Mouse (Mus musculus) telencephalon, adult 2 months (tissue): ENCODE measurements around the gene Fam49a.
A peak's percentile ranks its signal among the peaks of the same experiment; 100 is the strongest.

ENCODE experiments used
- DNase-seq: peaks from one replicate; pipeline ENCODE4 v3.0.0-alpha.2; 2011; ENCODE audit warnings: low read depth, low spot score

The Fam49a gene

DNA sequence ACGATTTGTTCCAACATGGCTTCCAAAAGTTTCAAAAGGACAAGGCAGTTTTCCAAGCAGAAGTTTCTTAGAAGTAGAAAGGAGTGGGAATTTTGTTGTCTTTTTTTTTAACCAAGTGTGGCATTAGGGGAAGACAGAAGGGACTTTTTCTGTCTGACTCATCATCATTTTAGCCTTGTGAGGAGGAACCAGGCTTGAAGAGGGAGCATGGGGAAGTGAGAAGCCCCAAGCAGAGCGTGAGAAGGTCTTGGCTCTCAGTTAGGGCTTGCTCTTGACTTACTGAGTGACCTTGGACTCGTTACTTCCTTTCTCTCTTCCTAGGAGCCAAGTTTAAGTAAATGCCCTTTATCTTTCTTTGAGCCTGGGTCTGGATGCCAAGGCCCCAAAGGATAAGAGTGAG is 8.6 kb downstream of the Fam49a start:
- no peak for DNase-seq

DNA sequence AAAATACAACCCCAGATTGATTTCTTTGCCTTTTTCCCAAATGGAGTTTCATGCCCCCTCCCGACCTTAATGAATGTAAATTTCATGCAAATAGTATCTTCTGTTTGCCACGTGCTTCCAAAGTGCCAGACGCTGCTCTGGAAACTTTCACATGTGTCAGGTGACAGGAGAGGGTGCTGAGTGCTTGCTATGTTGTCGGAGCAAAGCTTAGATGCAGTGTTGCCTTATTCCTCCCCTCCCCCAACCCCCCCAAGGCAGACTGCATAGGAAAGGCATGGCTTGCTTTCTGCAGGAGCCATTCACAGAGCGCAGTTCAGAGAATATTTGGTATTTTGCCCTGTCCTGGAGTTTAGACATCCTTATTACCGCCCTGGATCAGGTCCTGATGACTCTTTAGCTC is 12.2 kb downstream of the Fam49a start:
- DNase-seq = no peak

DNA sequence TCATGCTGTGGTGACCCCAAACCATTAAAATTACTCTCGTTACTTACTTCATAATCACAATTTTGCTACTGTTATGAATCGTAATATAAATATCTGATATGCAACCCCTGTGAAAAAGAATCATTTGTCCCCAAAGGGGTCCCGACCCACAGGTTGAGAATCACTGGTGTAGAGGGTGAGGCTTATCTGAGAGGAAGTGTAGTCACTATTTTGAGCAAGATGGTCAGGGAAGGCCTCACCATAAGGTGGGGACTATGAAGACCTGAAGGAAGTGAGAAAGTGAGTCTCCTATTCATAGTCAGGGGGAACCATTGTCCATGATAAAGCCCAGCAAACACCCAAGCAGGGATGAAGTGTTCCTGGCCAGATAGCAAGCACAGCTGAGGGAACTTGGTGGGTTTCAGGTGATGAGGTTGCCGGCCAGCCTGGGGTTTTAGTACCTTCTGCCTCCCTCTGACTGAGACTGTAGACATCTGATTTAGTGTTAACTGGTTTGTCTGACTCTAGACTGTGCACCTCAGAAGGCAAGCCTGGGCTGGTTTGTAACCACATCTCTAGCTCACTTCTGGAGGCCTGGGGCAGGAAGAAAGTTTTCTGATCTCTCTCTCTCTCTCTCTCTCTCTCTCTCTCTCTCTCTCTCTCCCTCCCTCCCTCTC is 13.3 kb downstream of the Fam49a start:
- DNase-seq = no peak

DNA sequence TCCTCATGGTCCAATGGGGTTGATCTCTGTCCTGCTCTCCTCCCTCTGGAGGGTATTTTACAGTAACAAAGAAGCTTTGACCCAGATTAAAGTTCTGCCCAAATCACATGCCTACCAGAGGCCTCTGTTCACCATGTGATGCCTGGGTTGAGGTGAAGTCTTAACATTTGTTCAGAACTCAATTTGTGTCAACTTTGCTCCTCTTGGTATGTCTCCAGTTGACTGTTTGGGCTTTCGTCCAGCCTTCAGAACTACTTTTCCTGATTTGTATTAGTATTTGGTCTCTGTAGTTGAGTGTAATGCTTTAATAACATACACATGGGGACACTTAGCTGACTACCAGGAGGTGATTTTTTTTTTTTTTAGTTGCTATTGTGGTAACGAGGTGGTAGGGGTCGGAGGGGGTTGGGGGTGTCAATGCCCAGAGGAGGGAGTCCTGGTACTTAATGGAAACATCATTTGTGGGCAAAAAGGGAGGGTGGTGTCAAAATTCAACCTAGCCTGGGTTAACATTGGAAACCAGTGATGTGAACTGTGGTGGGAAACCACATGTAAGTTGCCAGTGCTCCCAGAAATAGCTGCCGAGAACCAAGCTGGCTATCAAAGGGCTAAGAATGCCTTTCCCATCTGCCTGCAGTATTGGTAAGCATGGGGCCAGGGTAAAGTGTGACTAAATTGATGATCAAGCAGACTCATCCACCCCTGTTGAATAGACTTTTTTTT is 16.0 kb downstream of the Fam49a start:
- DNase-seq = no peak

DNA sequence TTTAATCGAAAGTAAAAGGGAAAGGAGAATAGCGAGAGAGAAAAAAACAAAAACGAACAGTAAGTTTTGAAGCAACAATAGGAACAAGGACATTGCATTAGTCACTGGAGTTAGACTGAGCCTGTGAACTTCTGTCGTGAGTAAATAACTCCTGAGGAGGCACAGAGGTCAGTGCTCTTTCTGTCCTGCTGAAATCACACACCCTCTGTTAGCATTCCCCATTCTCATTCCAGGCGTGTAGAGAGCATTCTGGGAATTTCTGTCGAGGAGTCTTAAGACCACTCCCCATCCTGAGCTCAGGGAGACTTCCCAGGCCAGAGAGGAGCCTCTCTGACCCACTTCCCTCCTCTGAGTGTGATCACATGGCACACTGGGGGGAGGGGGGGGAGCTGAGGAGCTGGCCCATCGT is 16.5 kb downstream of the Fam49a start:
- no peak for DNase-seq

DNA sequence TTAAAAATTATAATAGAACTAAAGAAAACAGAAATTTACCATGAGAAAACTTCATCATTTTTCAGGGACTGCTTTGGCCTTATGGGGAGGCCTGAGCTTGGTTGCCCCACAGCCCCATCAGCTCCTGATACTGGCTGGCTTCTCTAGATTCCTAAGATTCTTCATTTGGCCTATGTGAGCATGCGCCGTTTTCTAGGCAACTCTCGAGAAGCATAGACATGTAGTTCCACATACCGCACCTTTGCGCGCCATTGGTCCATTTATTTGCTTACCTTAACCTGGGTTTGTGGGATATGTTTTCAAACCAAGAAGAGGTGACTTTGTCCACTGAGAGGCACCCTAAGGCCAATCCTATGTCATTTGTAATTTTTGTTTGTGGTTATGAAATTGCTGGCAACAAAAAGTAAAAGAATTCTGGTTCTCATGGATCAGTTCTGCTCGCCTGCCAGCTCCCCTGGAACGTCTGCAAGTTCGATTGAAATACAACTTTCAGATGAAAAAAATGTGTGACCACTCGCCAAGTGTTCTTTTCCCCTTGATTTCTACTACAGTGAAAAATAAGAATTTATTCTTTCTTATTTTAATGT is 21.9 kb downstream of the Fam49a start:
- DNase-seq = no peak

DNA sequence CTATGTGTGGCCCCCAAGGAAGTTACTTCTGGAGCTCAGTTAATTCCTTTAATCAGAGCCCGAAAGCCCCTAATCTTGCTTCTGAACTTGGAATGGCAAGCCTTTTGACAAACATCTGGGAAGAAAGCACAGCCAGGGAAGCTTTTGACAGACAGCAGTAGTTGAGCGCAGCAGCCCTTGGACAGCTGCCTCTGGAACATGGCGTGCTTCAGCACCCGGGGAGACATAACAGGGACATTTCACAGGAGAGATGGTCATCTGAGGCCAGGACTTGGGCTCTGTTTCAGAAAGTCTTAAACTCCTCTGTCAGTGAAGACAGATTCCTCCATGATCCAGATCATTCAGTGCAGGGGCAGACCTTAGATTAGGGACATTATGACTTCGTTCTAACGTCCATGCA is 22.6 kb downstream of the Fam49a start:
- no peak for DNase-seq

DNA sequence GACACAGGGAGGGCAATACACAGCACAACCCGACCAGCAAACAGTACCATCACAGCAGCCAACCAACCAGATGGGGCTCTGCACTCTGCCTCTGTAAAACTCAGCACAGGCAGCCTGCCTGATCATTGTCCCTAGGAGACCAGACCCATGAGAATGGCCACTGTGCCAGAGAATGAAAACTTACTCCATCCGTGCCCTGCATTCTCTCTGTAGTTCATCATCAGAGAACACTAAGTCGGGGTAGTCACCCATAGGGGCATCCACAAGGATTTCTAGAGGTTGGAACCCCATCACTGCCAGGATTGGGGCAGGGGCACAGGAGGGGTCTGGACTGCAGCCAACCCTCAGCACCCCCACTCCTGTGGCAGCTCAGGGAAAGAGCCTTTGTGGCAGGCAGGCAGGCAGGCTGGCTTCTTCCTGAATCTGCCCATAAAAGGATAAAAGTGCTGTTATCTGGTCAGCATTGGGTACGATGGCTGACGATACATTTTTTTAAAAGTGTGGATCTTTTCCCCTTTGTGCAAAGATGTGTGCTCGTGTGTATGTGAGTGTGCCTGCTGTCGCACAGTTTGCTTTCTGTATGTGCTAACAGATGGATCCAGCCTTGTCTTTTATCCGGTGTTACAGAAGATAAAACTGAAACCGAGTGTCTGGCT is 25.3 kb downstream of the Fam49a start:
- DNase-seq = peak; percentile 88

DNA sequence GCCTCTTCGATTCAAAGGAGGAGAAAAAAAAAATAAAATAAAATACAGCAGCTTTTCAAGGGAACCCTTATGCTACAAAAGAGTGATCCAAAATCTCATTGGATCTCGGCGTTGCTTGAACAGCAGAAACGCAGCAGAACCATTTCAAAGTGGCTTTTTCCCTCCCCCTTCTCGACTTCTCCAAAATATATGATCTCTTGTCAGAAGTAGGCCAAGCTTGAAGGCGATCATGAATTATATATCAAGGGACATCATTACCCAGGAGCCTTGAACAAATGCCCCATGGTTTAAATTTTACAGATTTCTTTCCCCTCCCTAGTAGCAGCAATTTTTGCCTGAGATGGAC is 25.8 kb downstream of the Fam49a start:
- no peak for DNase-seq

DNA sequence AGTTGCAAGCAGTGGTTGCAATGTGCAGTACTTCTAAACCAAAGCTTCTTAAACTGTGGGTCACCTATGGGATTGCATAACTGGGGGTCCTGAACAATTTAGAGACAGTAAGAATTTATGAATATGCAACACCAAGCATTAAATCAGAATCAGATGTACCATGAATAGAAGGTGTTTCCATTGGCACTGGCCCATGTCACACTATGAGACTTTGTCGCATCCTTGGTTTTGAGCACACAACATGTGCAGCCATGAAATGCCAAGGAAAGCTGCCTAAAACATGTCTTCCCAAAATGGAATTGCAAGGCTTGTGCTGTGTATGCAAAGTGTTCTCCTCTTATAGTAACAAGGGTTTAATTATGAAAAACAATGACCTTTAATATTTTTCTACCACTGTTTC is 26.6 kb downstream of the Fam49a start:
- no peak for DNase-seq

DNA sequence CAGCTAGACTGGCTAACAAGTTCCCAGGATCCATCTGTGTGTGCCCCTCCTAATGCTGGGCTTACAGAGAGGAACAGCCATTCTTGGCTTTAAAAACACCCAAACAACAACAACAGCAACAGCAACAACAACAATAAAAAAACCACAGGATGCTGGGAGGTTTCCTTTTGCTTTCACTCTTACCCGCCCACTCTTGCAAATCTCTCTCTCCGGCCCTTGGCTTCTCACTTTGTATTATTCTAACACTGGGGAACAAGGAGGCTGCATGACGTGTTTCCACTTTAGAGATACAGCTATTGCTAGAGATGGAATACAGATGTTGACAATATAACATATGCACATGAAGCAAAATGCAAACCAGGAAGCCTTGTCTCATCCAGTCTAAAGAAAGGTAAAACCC is 27.7 kb downstream of the Fam49a start:
- DNase-seq = no peak

DNA sequence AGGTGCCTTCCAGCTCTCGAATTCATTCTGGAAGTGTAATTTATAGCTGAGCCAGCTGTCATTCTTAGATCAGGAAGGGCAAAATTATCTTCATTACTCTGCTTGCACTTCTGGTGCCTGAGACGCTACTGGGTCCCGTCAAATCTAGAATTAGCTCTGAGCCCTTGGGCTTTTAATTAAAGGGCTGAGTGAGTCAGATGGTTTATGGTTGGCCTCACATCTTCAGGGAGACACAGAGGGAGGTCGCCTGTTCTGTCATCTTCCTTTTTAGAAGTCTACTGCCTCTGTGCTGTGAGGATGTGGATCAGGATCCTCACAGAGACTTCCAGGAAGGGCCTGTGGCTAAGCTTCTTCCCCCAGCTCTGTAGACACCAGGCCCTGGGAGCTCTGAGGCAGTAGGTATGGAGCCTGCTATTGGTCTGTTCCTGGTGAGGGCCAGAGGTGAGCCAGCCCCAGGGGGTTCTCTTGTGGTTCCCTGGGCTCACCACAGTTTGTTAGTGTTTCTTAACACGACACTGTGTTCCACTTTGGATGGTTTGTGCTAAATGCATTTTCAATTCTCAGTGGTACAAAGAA is 30.2 kb downstream of the Fam49a start:
- no peak for DNase-seq

DNA sequence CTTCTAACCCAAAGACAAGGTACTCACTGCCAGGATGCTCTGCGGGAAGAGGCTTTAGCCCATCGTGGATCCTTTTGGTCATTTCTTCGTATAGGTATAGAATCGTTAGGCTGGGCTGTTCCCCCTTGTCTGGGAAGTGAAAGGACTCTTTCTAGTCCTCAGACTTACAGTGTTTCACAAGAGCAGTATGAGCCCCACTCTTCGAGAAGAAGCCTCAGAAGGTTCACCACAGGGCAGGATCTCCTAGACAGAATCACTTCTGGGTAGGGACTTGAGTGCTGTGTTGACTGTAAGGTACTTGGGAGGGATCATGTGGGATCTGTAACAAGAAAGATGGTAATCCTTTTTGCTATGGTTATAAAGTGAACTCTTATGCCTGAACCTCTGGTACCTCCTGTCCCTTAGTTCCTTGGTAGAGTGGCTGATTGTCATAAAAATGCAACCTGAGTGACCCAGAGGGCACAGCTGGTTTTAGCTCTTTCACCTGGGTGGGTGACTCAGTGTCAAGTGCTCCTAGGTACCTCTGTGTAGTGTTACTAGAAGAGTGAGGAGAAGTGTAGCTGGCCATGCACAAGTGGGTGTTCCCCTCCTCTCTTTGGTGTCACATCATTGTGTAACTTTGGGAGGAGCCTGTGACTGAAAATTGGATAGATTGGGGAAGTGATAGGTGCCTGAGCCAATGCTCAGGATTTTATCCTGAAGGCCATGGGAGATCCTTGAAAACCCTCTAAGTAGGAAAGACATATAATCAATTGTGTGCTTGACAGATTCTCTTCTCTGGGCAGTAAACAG is 32.6 kb downstream of the Fam49a start:
- no peak for DNase-seq

DNA sequence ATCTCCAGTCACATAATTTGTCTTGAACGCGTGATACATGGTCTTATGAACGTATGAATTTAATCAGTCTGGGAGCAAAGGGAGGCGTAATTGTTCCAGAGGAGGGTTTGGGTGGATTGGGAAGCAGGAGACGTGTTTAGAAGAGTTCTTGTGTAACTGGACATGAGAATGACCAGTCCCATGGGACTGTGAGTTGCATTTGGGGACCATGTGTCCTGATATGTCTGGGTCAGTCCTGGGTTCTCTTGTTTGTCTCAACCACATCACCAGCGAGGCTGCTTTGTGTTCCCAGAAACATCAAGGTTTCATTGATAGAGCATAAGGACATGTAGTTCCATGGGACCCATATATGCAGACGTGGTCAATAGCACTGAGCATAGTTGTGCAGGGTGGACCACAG is 36.5 kb downstream of the Fam49a start:
- DNase-seq = no peak

DNA sequence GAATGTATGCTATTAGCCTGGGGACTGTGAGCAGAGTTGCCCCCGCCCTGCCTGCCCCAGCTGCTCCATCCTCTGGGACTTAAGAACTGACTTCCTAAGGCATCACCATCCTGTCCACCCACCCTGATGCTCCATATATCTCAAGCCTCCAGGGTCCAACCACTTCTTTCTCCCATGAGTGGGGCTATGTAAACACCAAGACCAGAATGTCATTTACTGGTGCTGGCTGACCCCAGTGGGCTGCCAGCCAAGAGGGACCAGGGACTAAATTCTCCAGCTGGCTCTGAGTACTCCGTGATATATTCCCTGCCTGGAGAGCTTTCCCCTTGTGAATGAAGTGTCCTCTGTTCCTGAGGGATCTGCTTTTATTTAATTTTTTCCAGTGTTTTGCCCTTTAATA is 37.4 kb downstream of the Fam49a start:
- DNase-seq = no peak

DNA sequence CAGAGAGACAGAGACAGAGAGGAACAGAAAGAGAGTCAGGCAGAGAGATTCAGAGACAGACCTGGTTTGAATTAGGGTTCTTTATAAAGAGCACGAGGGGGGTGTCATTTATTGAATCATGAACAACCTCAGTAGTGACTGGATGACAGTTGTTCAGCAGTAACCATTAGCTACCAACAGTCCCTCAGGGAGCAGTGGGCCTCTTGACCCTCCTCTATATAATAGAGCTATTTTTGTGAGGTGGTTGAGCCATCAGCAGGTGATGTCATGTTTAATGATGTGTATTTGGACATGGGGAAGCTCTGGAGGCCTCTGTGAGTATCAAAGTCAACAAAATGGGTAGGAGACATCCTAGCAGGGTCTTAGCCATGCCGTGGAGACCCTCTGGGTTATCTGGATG is 39.2 kb downstream of the Fam49a start:
- no peak for DNase-seq

DNA sequence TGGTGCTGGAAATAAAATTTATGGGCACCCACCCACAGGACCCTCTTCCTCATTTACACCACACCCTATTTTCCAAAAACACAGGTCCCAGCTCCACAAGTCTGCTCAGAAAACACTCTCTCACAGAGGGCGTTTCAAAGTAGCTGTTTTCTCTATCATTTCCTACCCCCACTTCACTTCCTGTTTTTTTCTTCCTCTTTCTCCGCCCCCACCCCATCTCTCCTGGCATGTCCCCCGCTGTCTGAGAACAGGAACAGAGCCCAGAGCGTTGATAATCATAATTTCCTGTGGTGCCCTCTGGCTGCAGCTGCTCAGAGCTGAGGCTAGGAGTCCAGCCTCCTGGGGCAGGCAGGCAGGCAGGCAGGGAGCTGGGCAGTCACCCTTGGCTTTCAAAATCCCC is 39.9 kb downstream of the Fam49a start:
- DNase-seq = no peak

DNA sequence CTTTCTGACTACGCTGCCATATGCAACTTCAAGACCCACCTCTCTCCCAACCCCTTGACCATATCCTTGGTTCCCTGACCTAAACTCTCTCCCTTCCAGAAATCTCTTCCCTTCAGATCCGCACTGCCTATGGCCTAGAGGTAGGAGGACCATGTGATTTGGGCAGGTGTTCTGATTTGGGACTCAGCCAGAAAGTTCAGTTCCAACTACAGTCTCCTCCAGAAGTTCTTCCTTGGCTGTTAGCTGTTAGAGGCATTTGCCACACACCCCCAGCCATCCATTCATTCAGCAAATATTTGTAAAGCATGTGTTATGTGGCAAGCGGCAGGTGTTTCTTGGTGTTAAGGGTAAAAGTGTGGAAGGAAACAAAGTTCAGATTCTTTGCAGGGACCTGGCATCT is 44.3 kb downstream of the Fam49a start:
- no peak for DNase-seq

DNA sequence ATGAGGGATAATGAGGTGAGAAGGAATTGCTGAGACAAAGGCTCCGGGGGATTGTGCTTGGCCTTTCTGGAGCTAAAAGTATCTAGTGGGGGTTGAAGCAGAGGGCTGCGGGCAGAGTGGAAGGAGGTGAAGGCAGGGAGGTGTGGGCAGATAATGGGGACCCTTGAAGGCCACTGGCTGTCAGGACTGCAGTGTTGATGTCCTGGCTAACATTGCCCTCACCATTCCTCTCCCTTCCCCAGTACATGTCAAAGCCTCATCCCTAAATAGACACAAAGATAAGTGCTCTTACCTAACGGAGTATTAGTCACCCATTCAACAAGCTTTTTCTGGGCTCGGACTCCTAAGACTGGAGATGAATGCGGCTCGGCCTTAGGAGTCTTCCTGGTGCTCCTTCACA is 44.9 kb downstream of the Fam49a start:
- DNase-seq = no peak

DNA sequence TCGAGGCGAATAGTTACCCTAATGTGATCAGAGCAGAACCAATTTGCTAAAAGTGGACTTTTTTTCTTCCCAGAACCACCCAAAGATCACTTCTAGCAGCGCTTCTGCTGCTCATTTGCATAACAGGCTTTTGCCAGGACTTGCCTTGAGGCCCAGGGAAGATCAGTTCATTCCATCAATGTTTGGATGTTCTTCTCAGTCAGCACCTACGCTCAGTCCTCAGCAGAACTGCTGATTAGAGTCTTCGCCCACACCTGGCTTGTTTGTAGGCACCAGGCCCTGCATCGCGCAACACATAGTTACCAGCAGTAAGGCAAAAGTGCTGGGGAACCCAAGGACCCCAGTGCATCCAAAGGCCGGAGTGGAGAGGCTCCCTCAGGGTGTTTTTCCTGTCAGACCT is 45.3 kb downstream of the Fam49a start:
- no peak for DNase-seq

DNA sequence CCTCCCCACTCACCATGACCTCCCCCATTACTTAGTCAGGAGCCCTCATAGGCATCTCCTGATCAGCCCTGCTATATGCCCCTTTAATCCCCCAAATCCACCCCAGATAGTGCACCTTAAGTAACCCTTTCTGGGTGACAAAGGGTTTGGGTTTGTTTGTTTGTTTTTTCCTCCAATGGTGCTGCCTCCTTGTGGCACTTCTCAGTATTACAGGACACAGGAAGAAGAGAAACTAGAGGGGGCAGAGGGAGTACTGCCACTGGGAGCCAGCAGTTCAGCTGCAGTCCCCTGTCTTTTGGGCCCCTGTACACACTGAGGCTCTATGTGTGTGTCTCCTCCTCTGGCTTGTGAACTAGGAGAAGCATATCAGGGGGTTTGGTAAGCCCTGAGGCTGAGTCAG is 51.5 kb downstream of the Fam49a start:
- no peak for DNase-seq

DNA sequence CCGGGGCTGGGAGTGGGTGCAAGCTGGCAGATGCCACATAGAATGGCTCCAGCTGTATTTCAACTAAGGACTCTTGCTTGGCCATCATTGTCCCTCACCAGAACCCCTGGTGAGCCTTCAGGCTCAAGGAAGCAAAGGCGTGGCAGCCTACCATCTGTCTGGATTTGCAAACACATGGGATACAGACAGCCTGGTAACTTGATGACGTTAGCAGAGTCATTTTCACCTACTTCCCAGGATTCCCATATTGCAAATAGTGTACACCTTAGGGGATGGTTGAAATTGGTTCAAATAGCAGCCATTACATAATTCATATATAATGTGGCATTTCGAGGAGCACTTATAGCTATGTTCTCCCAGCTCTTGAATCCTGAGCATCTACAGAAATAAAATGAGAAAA is 52.0 kb downstream of the Fam49a start:
- no peak for DNase-seq
